Mouse (Mus musculus): ENCODE results near the gene Taf1b. TPM values are rescaled to one million over a fixed set of nuclear protein-coding genes. Genes with fewer than 3 reads are reported as not detected.
A peak's percentile ranks its signal among the peaks of the same experiment; 100 is the strongest.

Gene Taf1b
- total and polyA plus RNA-seq, 2 experiments from 2014 or later, result 15.2 to 33.1 TPM

DNA sequence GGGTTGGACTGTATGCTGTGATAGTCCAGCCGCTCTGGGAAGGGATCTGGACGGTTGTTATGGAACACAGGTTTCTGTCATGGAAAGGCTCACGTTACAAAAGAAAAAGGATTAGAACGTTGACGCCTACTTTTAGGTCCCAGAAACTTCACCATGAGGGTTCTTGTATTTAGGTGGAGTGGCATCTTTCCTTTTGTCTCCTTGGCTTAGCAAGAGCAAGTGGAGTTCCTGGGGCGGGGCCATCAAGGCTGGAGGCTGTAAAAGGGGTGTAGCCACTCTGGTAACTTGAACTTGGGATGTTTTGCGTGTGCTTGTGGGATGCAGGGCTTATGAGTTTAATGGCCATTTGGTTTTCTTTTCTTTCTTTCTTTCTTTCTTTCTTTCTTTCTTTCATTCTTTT, 92.2 kb downstream of the Taf1b start:
- Histone ChIP-seq H3K9me3 (ENCODE audit: low read length) (no peaks in the 10 kb centered on the region), H3K27ac (ENCODE audit: low read depth, low read length) (no peak overlapping the region), H3K4me1 (ENCODE audit: insufficient read depth, low read length) (no peaks in the 10 kb centered on the region), H3K9ac (replicated peaks; ENCODE audit: low read length, poor library complexity, severe bottlenecking) (no peak overlapping the region), H3K27me3 (ENCODE audit: insufficient read depth, low read length) (no peaks in the 10 kb centered on the region), H3K4me3 (ENCODE audit: low read depth, low read length) (no peak overlapping the region), H3K4me2 (ENCODE audit: low read depth, low read length, poor library complexity, severe bottlenecking) (no peak overlapping the region), H3K36me3 (ENCODE audit: insufficient read depth, low read length) (no peaks in the 10 kb centered on the region)
- WGBS, result 70% methylated on average over 7 of the region's 7 CpGs
- no peak for TF ChIP-seq CTCF (IDR thresholded peaks at IDR 0.05)
- ATAC-seq (ENCODE audit: low FRiP score), result no peak
- no peak for DNase-seq (ENCODE audit: low spot score)

DNA sequence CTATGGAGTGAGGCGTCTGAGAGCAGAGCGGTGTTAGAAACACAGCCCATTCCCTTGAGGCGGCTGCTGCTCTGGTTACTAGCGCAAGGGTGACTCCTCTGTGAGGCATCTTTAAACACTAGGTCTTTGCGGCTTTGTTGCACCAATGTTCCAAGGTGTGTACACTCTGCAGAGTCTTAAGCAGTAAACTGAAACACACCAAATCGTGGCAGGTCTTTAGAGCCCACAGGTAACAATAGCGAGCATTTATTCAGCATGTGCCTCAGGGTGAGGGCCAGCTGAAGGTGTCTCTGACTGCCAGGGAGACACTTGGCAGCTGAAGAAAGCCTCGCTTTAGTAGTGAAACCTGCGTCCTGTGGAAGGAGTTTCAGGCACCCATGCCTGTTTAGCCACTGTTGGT, 93.9 kb downstream of the Taf1b start:
- H3K27me3 ChIP-seq (ENCODE audit: insufficient read depth, low read length), result no peaks in the 10 kb centered on the region
- WGBS, result 87% methylated on average over 9 of the region's 9 CpGs
- no peaks in the 10 kb centered on the region for H3K36me3 ChIP-seq (ENCODE audit: insufficient read depth, low read length)
- DNase-seq (ENCODE audit: low spot score), result no peak
- no peaks in the 10 kb centered on the region for H3K9me3 ChIP-seq (ENCODE audit: low read length)
- no peak overlapping the region for H3K4me2 ChIP-seq (ENCODE audit: low read depth, low read length, poor library complexity, severe bottlenecking)
- TF ChIP-seq CTCF (IDR thresholded peaks at IDR 0.05), result no peak
- no peak for ATAC-seq (ENCODE audit: low FRiP score)
- H3K4me1 ChIP-seq (ENCODE audit: insufficient read depth, low read length), result no peaks in the 10 kb centered on the region
- no peak overlapping the region for H3K4me3 ChIP-seq (ENCODE audit: low read depth, low read length)
- no peak overlapping the region for H3K27ac ChIP-seq (ENCODE audit: low read depth, low read length)
- no peak overlapping the region for H3K9ac ChIP-seq (replicated peaks; ENCODE audit: low read length, poor library complexity, severe bottlenecking)

DNA sequence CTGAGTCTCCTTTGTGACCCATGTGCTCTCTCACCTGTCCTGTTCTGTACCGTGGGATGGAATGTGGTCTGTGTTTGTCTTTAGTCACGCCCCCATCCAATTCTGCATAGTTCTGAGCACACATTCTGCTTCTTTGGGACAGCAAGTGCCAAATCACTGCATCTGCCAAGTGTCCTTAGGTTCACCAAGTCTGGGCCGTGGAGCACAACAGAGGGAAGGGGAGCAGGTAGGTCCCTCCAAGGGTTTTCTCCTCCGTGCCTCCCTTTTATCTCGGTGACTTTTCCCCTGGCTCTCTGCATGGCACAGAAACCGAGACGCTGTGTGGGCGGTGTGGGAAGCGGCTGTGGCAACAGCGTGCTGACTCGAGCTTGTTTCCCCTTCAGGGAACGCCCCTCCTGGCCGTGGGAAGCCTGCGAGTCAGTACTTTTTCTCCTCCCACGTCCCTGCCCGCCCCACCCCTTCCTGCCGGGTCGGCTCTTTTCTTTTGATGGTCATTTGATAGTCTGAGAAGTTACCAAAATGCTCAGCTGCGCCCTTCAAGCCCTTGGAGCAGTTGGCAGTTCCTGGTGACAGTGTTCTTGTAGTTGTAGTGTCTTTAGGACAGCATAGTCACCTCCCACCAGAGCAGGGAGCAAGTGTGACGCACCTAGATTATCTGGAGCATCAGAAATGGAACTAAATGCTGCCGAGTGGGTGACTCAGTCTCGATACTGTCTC, 95.0 kb downstream of the Taf1b start:
- no peak overlapping the region for H3K4me3 ChIP-seq (ENCODE audit: low read depth, low read length)
- H3K4me2 ChIP-seq (ENCODE audit: low read depth, low read length, poor library complexity, severe bottlenecking), result peak overlapping the region; percentile 32
- ATAC-seq (ENCODE audit: low FRiP score), result 0 out of 2 replicates have a peak, but pooled peaks have one; percentile 13
- H3K27me3 ChIP-seq (ENCODE audit: insufficient read depth, low read length), result no peaks in the 10 kb centered on the region
- H3K4me1 ChIP-seq (ENCODE audit: insufficient read depth, low read length), result no peaks in the 10 kb centered on the region
- no peak for DNase-seq (ENCODE audit: low spot score)
- no peaks in the 10 kb centered on the region for H3K36me3 ChIP-seq (ENCODE audit: insufficient read depth, low read length)
- no peak overlapping the region for H3K27ac ChIP-seq (ENCODE audit: low read depth, low read length)
- no peaks in the 10 kb centered on the region for H3K9me3 ChIP-seq (ENCODE audit: low read length)
- TF ChIP-seq CTCF (IDR thresholded peaks at IDR 0.05), result no peak
- no peak overlapping the region for H3K9ac ChIP-seq (replicated peaks; ENCODE audit: low read length, poor library complexity, severe bottlenecking)
- 31% methylated on average over 22 of the region's 22 CpGs for WGBS

DNA sequence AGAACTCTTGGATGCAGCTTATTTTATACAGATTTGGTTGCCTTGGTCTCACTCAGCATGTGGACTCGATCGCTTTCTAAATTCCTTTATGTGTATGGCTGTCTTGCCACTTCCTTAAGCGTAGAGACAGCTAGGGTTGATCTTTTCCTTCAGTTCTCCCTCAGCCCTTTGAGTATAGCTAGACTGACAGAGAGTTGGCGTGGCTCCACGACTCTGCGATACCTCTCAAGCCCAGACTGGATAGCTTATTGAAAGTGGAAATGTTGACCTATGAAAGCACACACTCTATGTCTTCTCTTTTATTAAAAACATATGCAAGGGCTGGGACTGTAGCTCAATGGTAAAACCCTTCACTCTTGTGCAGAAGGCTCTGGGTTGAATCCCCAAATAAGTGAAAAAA, 99.2 kb downstream of the Taf1b start:
- ATAC-seq (ENCODE audit: low FRiP score), result no peak
- no peak overlapping the region for H3K9ac ChIP-seq (replicated peaks; ENCODE audit: low read length, poor library complexity, severe bottlenecking)
- no peak overlapping the region for H3K4me3 ChIP-seq (ENCODE audit: low read depth, low read length)
- H3K4me2 ChIP-seq (ENCODE audit: low read depth, low read length, poor library complexity, severe bottlenecking), result no peak overlapping the region
- no peaks in the 10 kb centered on the region for H3K9me3 ChIP-seq (ENCODE audit: low read length)
- no peaks in the 10 kb centered on the region for H3K27me3 ChIP-seq (ENCODE audit: insufficient read depth, low read length)
- 76% methylated on average over 6 of the region's 6 CpGs for WGBS
- H3K36me3 ChIP-seq (ENCODE audit: insufficient read depth, low read length), result no peaks in the 10 kb centered on the region
- no peak overlapping the region for H3K27ac ChIP-seq (ENCODE audit: low read depth, low read length)
- no peak for DNase-seq (ENCODE audit: low spot score)
- 0 out of 2 replicates have a peak, but pooled peaks cover 2% of the 10 kb centered on the region for H3K4me1 ChIP-seq (ENCODE audit: insufficient read depth, low read length)
- no peak for TF ChIP-seq CTCF (IDR thresholded peaks at IDR 0.05)

DNA sequence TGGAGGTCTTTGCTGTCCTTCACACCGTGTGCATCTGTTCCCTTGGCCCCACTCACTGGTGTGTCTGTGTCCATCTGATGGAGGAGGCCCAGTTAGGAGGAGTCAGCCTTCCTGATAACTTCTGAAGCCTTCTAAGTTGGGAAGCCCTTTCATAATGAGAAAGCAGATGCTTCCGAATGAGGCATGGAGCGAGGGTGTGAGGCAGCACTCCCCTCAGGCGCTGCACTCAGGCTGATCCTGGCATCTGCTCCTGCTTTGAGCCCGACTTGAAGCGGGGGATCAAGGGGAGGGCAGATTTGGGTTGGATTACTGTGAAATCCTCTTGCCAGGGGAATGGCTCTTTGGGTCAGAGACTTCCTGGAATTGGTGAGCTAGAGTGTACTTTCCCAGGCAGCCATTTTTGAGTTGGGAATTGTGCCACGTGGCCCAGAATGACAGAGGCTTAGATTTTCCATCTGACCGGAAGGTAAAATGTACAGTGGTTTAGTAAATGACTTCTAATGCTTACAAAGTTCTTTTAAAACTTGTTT, 101.3 kb downstream of the Taf1b start:
- Histone ChIP-seq H3K27ac (ENCODE audit: low read depth, low read length) (no peak overlapping the region), H3K4me1 (ENCODE audit: insufficient read depth, low read length) (0 out of 2 replicates have a peak, but pooled peaks cover 2% of the 10 kb centered on the region), H3K4me3 (ENCODE audit: low read depth, low read length) (no peak overlapping the region), H3K36me3 (ENCODE audit: insufficient read depth, low read length) (no peaks in the 10 kb centered on the region), H3K4me2 (ENCODE audit: low read depth, low read length, poor library complexity, severe bottlenecking) (no peak overlapping the region), H3K9ac (replicated peaks; ENCODE audit: low read length, poor library complexity, severe bottlenecking) (no peak overlapping the region), H3K9me3 (ENCODE audit: low read length) (no peaks in the 10 kb centered on the region), H3K27me3 (ENCODE audit: insufficient read depth, low read length) (no peaks in the 10 kb centered on the region)
- 58% methylated on average over 8 of the region's 8 CpGs for WGBS
- no peak for DNase-seq (ENCODE audit: low spot score)
- ATAC-seq (ENCODE audit: low FRiP score), result no peak
- TF ChIP-seq CTCF (IDR thresholded peaks at IDR 0.05), result no peak

DNA sequence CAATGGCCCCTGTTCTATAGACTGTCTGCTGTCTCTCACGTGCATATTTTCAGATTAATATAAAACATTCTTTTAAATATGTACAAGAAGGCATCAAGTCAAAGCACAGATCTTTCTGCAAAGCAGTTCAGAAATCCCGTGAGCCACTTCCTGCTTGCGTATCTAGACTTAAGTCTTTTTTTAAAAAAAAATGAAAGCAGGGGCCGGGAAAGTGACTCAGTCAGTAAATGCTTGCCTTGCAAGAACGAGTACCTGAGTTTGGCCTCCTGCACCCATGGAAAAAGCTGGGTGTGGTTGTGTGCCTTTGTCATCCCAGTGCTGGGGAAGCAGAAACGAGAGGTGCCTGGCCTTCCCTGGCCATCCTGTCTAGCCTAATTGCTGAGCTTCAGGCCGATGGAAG, 101.9 kb downstream of the Taf1b start:
- H3K27ac ChIP-seq (ENCODE audit: low read depth, low read length), result no peak overlapping the region
- TF ChIP-seq CTCF (IDR thresholded peaks at IDR 0.05), result no peak
- no peak for ATAC-seq (ENCODE audit: low FRiP score)
- no peak for DNase-seq (ENCODE audit: low spot score)
- no peaks in the 10 kb centered on the region for H3K27me3 ChIP-seq (ENCODE audit: insufficient read depth, low read length)
- no peaks in the 10 kb centered on the region for H3K9me3 ChIP-seq (ENCODE audit: low read length)
- H3K4me3 ChIP-seq (ENCODE audit: low read depth, low read length), result no peak overlapping the region
- H3K36me3 ChIP-seq (ENCODE audit: insufficient read depth, low read length), result no peaks in the 10 kb centered on the region
- WGBS, result 80% methylated on average over 7 of the region's 7 CpGs
- H3K4me1 ChIP-seq (ENCODE audit: insufficient read depth, low read length), result 0 out of 2 replicates have a peak, but pooled peaks cover 2% of the 10 kb centered on the region
- H3K9ac ChIP-seq (replicated peaks; ENCODE audit: low read length, poor library complexity, severe bottlenecking), result no peak overlapping the region
- no peak overlapping the region for H3K4me2 ChIP-seq (ENCODE audit: low read depth, low read length, poor library complexity, severe bottlenecking)

Measured in midbrain, postnatal 0 days (tissue).